Mouse (Mus musculus) 3134 (cell line): ENCODE measurements around the gene Bcor.

Source experiments
- DNase-seq: peaks from one replicate; pipeline ENCODE4 v3.0.0-alpha.2; 2011; ENCODE audit warnings: low spot score; ENCODE audit not compliant: insufficient read length; ENCODE audit errors: extremely low read depth

The Bcor gene

GRCm38 (mm10) chrX:12151996-12152904, 7.9 kb downstream of the Bcor start:
- DNase-seq = no peak

- no peak for DNase-seq
These were observed 8.7 kb downstream of the Bcor start for GRCm38 (mm10) chrX:12151269-12151995.

- DNase-seq = no peak
These were observed 9.7 kb downstream of the Bcor start for GRCm38 (mm10) chrX:12150425-12150824.

GRCm38 (mm10) chrX:12146263-12146662, 13.9 kb downstream of the Bcor start:
- DNase-seq = no peak

- no peak for DNase-seq
These were observed 17.3 kb downstream of the Bcor start for GRCm38 (mm10) chrX:12142832-12143231.

GRCm38 (mm10) chrX:12140086-12140740, 19.9 kb downstream of the Bcor start:
- DNase-seq = no peak

GRCm38 (mm10) chrX:12138266-12138665, 21.9 kb downstream of the Bcor start:
- no peak for DNase-seq

- no peak for DNase-seq
These were observed 23.0 kb downstream of the Bcor start for GRCm38 (mm10) chrX:12137121-12137521.

GRCm38 (mm10) chrX:12136261-12137101, 23.7 kb downstream of the Bcor start:
- DNase-seq = no peak

- peak; percentile 83 for DNase-seq
These were observed 24.7 kb downstream of the Bcor start for GRCm38 (mm10) chrX:12135121-12136111.

- DNase-seq = peak; percentile 85
These were observed 25.6 kb downstream of the Bcor start for GRCm38 (mm10) chrX:12134541-12134940.

- DNase-seq = no peak
These were observed 26.2 kb downstream of the Bcor start for GRCm38 (mm10) chrX:12133836-12134431.

GRCm38 (mm10) chrX:12133178-12133835, 26.8 kb downstream of the Bcor start:
- DNase-seq = peak; percentile 81

- DNase-seq = peak; percentile 32
These were observed 27.5 kb downstream of the Bcor start for GRCm38 (mm10) chrX:12132541-12133177.

- DNase-seq = no peak
These were observed 30.0 kb downstream of the Bcor start for GRCm38 (mm10) chrX:12129828-12130809.

GRCm38 (mm10) chrX:12129230-12129629, 30.9 kb downstream of the Bcor start:
- peak; percentile 93 for DNase-seq
